Mouse (Mus musculus) lung, adult 2 months (tissue): ENCODE measurements around the gene Izumo1.

Experiments used
- CTCF ChIP-seq: fragments of 200-500 bp; IDR thresholded peaks from 2 replicates; pipeline ENCODE4 v1.5.1; 2011; ENCODE audit warnings: mild to moderate bottlenecking, low read length, control low read depth; ENCODE audit not compliant: insufficient read depth
- POLR2A ChIP-seq: fragments of 200-500 bp; IDR thresholded peaks from 2 replicates; pipeline ENCODE4 v1.6.1; 2011; ENCODE audit warnings: low read depth, mild to moderate bottlenecking, control low read depth, low read length, borderline replicate concordance; ENCODE audit errors: extremely low read depth

GRCm38 (mm10) chr7:45596107-45596506 is 25.5 kb upstream of the Izumo1 start:
- no peak for TF ChIP-seq CTCF
- no peak for TF ChIP-seq POLR2A
